ENCODE assay signal across 26 mouse cellular contexts in genomic region chr16:7347522-7348165, GRCm38 (mm10).
A peak's percentile ranks its signal among the peaks of the same experiment; 100 is the strongest.
DNase-seq lines count a peak whose midpoint lies in the region; ATAC-seq and TF ChIP-seq lines count a peak whose summit lies in the region.
"Had no signal": no experiment of that assay in that cellular context is flagged by ENCODE, and none has a peak within 500 bp of the region (broad histone marks: within the 10 kb centered on the region; RNA-seq: fewer than 3 reads in every experiment).

No protein-coding gene starts in this region.

- H3K9ac ChIP-seq in forebrain, embryonic 12.5 days = no peak overlapping the region
- H3K9ac ChIP-seq in forebrain, postnatal 0 days = no peak overlapping the region
- H3K9ac ChIP-seq in hindbrain, embryonic 13.5 days = no peak overlapping the region
- no peak overlapping the region for H3K9ac ChIP-seq in hindbrain, postnatal 0 days (replicated peaks; ENCODE audit: low read length)
- no peak overlapping the region for H3K9ac ChIP-seq in neural tube, embryonic 13.5 days
- H3K9ac ChIP-seq: embryonic facial prominence, embryonic 13.5 days; heart, embryonic 12.5 days; kidney, embryonic 15.5 days; liver, postnatal 0 days; midbrain, embryonic 12.5 days had no signal

- no peaks in the 10 kb centered on the region for H3K9me3 ChIP-seq in forebrain, embryonic 12.5 days
- no peaks in the 10 kb centered on the region for H3K9me3 ChIP-seq in forebrain, postnatal 0 days (ENCODE audit: low read length)
- no peaks in the 10 kb centered on the region for H3K9me3 ChIP-seq in hindbrain, embryonic 13.5 days
- H3K9me3 ChIP-seq in hindbrain, postnatal 0 days (ENCODE audit: low read length) = no peaks in the 10 kb centered on the region
- H3K9me3 ChIP-seq in limb, embryonic 10.5 days (replicated peaks) = no peaks in the 10 kb centered on the region
- no peaks in the 10 kb centered on the region for H3K9me3 ChIP-seq in neural tube, embryonic 13.5 days
- H3K9me3 ChIP-seq: embryonic facial prominence, embryonic 13.5 days; heart, embryonic 12.5 days; kidney, embryonic 15.5 days; midbrain, embryonic 12.5 days had no signal

- no peak overlapping the region for H3K27ac ChIP-seq in forebrain, embryonic 12.5 days
- H3K27ac ChIP-seq in forebrain, postnatal 0 days (ENCODE audit: low read depth, low read length) = no peak overlapping the region
- H3K27ac ChIP-seq in hindbrain, embryonic 13.5 days = peak overlapping the region; percentile 72
- no peak overlapping the region for H3K27ac ChIP-seq in hindbrain, postnatal 0 days
- peak overlapping the region; percentile 61; the same call in 1 of the 2 replicates for H3K27ac ChIP-seq in limb, embryonic 10.5 days
- H3K27ac ChIP-seq in neural tube, embryonic 13.5 days (replicated peaks) = peak overlapping the region; percentile 85
- H3K27ac ChIP-seq: embryonic facial prominence, embryonic 13.5 days; kidney, embryonic 15.5 days; midbrain, embryonic 12.5 days had no signal

- DNase-seq in forebrain, postnatal 0 days = no peak
- DNase-seq in hindbrain, postnatal 0 days (ENCODE audit: low spot score) = no peak
- no peak for DNase-seq in limb, embryonic 10.5 days (ENCODE audit: low spot score)
- no peak for DNase-seq in thymus, postnatal 0 days (ENCODE audit: low spot score)
- DNase-seq: adrenal gland, postnatal 10 days; cerebellum, adult 8-10 months; cerebellum, postnatal 36 days; embryo, embryonic 11 days; gastrocnemius, postnatal 10 days; heart, adult 18-20 months; heart, postnatal 14 days; kidney, adult 11 months; kidney, postnatal 36 days; liver, postnatal 0 days; thymus, adult 2 months had no signal

- ATAC-seq in forebrain, embryonic 12.5 days (ENCODE audit: low FRiP score) = 0 out of 2 replicates have a peak, but pooled peaks have one; percentile 20
- ATAC-seq in forebrain, postnatal 0 days = no peak
- no peak for ATAC-seq in hindbrain, embryonic 13.5 days (ENCODE audit: low FRiP score)
- no peak for ATAC-seq in hindbrain, postnatal 0 days
- peak; percentile 71 for ATAC-seq in neural tube, embryonic 13.5 days (ENCODE audit: low read depth)
- ATAC-seq in megakaryocyte progenitor cell, adult 5-6 weeks (replicated peaks; ENCODE audit: poor library complexity) = no peak
- ATAC-seq: liver, postnatal 0 days; lung, postnatal 0 days had no signal

- H3K4me1 ChIP-seq in forebrain, embryonic 12.5 days = peaks cover 13% of the 10 kb centered on the region; the same call in 1 of the 2 replicates
- H3K4me1 ChIP-seq in forebrain, postnatal 0 days (ENCODE audit: insufficient read depth) = 0 out of 2 replicates have a peak, but pooled peaks cover 3% of the 10 kb centered on the region
- H3K4me1 ChIP-seq in hindbrain, embryonic 13.5 days (replicated peaks) = peaks cover 39% of the 10 kb centered on the region
- H3K4me1 ChIP-seq in hindbrain, postnatal 0 days (ENCODE audit: insufficient read depth, low read length) = no peaks in the 10 kb centered on the region
- H3K4me1 ChIP-seq in limb, embryonic 10.5 days = peaks cover 32% of the 10 kb centered on the region
- peaks cover 63% of the 10 kb centered on the region for H3K4me1 ChIP-seq in neural tube, embryonic 13.5 days (replicated peaks)
- H3K4me1 ChIP-seq: heart, embryonic 12.5 days; midbrain, embryonic 12.5 days had no signal

- no peaks in the 10 kb centered on the region for H3K36me3 ChIP-seq in forebrain, embryonic 12.5 days (replicated peaks)
- no peaks in the 10 kb centered on the region for H3K36me3 ChIP-seq in forebrain, postnatal 0 days (ENCODE audit: insufficient read depth)
- no peaks in the 10 kb centered on the region for H3K36me3 ChIP-seq in hindbrain, embryonic 13.5 days
- H3K36me3 ChIP-seq in hindbrain, postnatal 0 days (ENCODE audit: insufficient read depth, low read length) = no peaks in the 10 kb centered on the region
- no peaks in the 10 kb centered on the region for H3K36me3 ChIP-seq in limb, embryonic 10.5 days
- H3K36me3 ChIP-seq in neural tube, embryonic 13.5 days = no peaks in the 10 kb centered on the region
- H3K36me3 ChIP-seq: embryonic facial prominence, embryonic 13.5 days; heart, embryonic 12.5 days; kidney, embryonic 15.5 days; midbrain, embryonic 12.5 days had no signal

- no peak for TF ChIP-seq CTCF in forebrain, postnatal 0 days (IDR thresholded peaks at IDR 0.05; ENCODE audit: low read depth)
- no peak for TF ChIP-seq CTCF in hindbrain, postnatal 0 days (IDR thresholded peaks at IDR 0.05; ENCODE audit: low read depth)

- H3K4me2 ChIP-seq in forebrain, embryonic 12.5 days = no peak overlapping the region
- H3K4me2 ChIP-seq in forebrain, postnatal 0 days (ENCODE audit: low read depth) = no peak overlapping the region
- H3K4me2 ChIP-seq in hindbrain, embryonic 13.5 days = no peak overlapping the region
- no peak overlapping the region for H3K4me2 ChIP-seq in hindbrain, postnatal 0 days (ENCODE audit: low read depth, low read length)
- no peak overlapping the region for H3K4me2 ChIP-seq in neural tube, embryonic 13.5 days
- H3K4me2 ChIP-seq: embryonic facial prominence, embryonic 13.5 days; heart, embryonic 12.5 days; kidney, embryonic 15.5 days; liver, embryonic 11.5 days; midbrain, embryonic 12.5 days had no signal

- 61% methylated on average over 7 of the region's 7 CpGs for WGBS in forebrain, embryonic 12.5 days
- WGBS in forebrain, postnatal 0 days = 36% methylated on average over 7 of the region's 7 CpGs
- 49% methylated on average over 7 of the region's 7 CpGs for WGBS in hindbrain, embryonic 13.5 days
- WGBS in hindbrain, postnatal 0 days = 65% methylated on average over 7 of the region's 7 CpGs
- 68% methylated on average over 7 of the region's 7 CpGs for WGBS in limb, embryonic 10.5 days
- 27% methylated on average over 7 of the region's 7 CpGs for WGBS in neural tube, embryonic 13.5 days

- H3K4me3 ChIP-seq in forebrain, embryonic 12.5 days (replicated peaks) = no peak overlapping the region
- no peak overlapping the region for H3K4me3 ChIP-seq in forebrain, postnatal 0 days (ENCODE audit: low read depth, low read length)
- no peak overlapping the region for H3K4me3 ChIP-seq in hindbrain, embryonic 13.5 days
- H3K4me3 ChIP-seq in hindbrain, postnatal 0 days (ENCODE audit: low read length) = no peak overlapping the region
- no peak overlapping the region for H3K4me3 ChIP-seq in limb, embryonic 10.5 days
- H3K4me3 ChIP-seq in neural tube, embryonic 13.5 days = no peak overlapping the region
- H3K4me3 ChIP-seq: embryonic facial prominence, embryonic 13.5 days; erythroblast, embryonic 14.5 days; heart, embryonic 12.5 days; kidney, embryonic 15.5 days; midbrain, embryonic 12.5 days had no signal

- peaks cover 66% of the 10 kb centered on the region for H3K27me3 ChIP-seq in forebrain, embryonic 12.5 days
- 0 out of 2 replicates have a peak, but pooled peaks cover 2% of the 10 kb centered on the region for H3K27me3 ChIP-seq in forebrain, postnatal 0 days (ENCODE audit: insufficient read depth, low read length)
- H3K27me3 ChIP-seq in hindbrain, embryonic 13.5 days = no peaks in the 10 kb centered on the region
- H3K27me3 ChIP-seq in hindbrain, postnatal 0 days (ENCODE audit: insufficient read depth, low read length) = no peaks in the 10 kb centered on the region
- H3K27me3 ChIP-seq in limb, embryonic 10.5 days (ENCODE audit: low read depth, poor library complexity, severe bottlenecking) = no peaks in the 10 kb centered on the region
- no peaks in the 10 kb centered on the region for H3K27me3 ChIP-seq in neural tube, embryonic 13.5 days
- H3K27me3 ChIP-seq: embryonic facial prominence, embryonic 13.5 days; heart, embryonic 12.5 days; kidney, embryonic 15.5 days had no signal

Comparison
In these comparisons a context has a peak if more than half of its experiments do, and no peak if none do; other contexts are left out.
1. ATAC-seq: peak in forebrain, embryonic 12.5 days (single experiment) and neural tube, embryonic 13.5 days (single experiment); none in forebrain, postnatal 0 days (single experiment), hindbrain, embryonic 13.5 days (single experiment), hindbrain, postnatal 0 days (single experiment) and megakaryocyte progenitor cell, adult 5-6 weeks (single experiment).
2. H3K27ac ChIP-seq: peak in hindbrain, embryonic 13.5 days (single experiment), limb, embryonic 10.5 days (single experiment) and neural tube, embryonic 13.5 days (single experiment); none in forebrain, embryonic 12.5 days (single experiment), forebrain, postnatal 0 days (single experiment) and hindbrain, postnatal 0 days (single experiment).